ENCODE assay signal across 16 mouse cellular contexts in genomic region chr17:51462137-51462880, GRCm38 (mm10).
DNase-seq lines count a peak whose midpoint lies in the region; ATAC-seq and TF ChIP-seq lines count a peak whose summit lies in the region.
"Had no signal": no experiment of that assay in that cellular context is flagged by ENCODE, and none has a peak within 500 bp of the region (broad histone marks: within the 10 kb centered on the region; RNA-seq: fewer than 3 reads in every experiment).

No protein-coding gene starts in this region.

- no peaks in the 10 kb centered on the region for H3K4me1 ChIP-seq in heart, embryonic 12.5 days (replicated peaks)
- H3K4me1 ChIP-seq in embryonic facial prominence, embryonic 14.5 days (ENCODE audit: control insufficient read depth, insufficient read depth, low read length): no peaks in the 10 kb centered on the region; the same call in 1 of the 2 replicates
- peaks cover 11% of the 10 kb centered on the region for H3K4me1 ChIP-seq in hindbrain, embryonic 13.5 days (replicated peaks)
- no peaks in the 10 kb centered on the region for H3K4me1 ChIP-seq in midbrain, postnatal 0 days (ENCODE audit: insufficient read depth, low read length)
- H3K4me1 ChIP-seq in intestine, embryonic 15.5 days (replicated peaks): no peaks in the 10 kb centered on the region
- H3K4me1 ChIP-seq: megakaryocyte, embryonic 14.5 days had no signal

- H3K9me3 ChIP-seq in heart, embryonic 12.5 days (replicated peaks): no peaks in the 10 kb centered on the region
- H3K9me3 ChIP-seq in embryonic facial prominence, embryonic 14.5 days (ENCODE audit: control insufficient read depth, low read length): peaks cover 6% of the 10 kb centered on the region; the same call in 1 of the 2 replicates
- H3K9me3 ChIP-seq in hindbrain, embryonic 13.5 days: peaks cover 11% of the 10 kb centered on the region; the same call in 1 of the 2 replicates
- no peaks in the 10 kb centered on the region for H3K9me3 ChIP-seq in midbrain, postnatal 0 days (ENCODE audit: low read length)
- no peaks in the 10 kb centered on the region for H3K9me3 ChIP-seq in intestine, embryonic 15.5 days
- H3K9me3 ChIP-seq: limb, embryonic 10.5 days had no signal

- no peak overlapping the region for H3K27ac ChIP-seq in heart, embryonic 12.5 days (ENCODE audit: poor library complexity, severe bottlenecking)
- no peak overlapping the region for H3K27ac ChIP-seq in embryonic facial prominence, embryonic 14.5 days (replicated peaks; ENCODE audit: low read depth, low read length)
- no peak overlapping the region for H3K27ac ChIP-seq in hindbrain, embryonic 13.5 days
- no peak overlapping the region for H3K27ac ChIP-seq in midbrain, postnatal 0 days (ENCODE audit: low read depth, low read length)
- no peak overlapping the region for H3K27ac ChIP-seq in intestine, embryonic 15.5 days
- H3K27ac ChIP-seq: gastrocnemius, adult 2 months; limb, embryonic 10.5 days had no signal

- TF ChIP-seq CTCF in midbrain, postnatal 0 days (IDR thresholded peaks at IDR 0.05): no peak

- H3K9ac ChIP-seq in heart, embryonic 12.5 days: no peak overlapping the region
- H3K9ac ChIP-seq in embryonic facial prominence, embryonic 14.5 days (ENCODE audit: low read depth, low read length): no peak overlapping the region
- H3K9ac ChIP-seq in hindbrain, embryonic 13.5 days: no peak overlapping the region
- no peak overlapping the region for H3K9ac ChIP-seq in midbrain, postnatal 0 days (replicated peaks; ENCODE audit: low read length, poor library complexity, severe bottlenecking)
- H3K9ac ChIP-seq in intestine, embryonic 15.5 days: no peak overlapping the region

- peak overlapping the region; percentile 42; the same call in 1 of the 2 replicates for H3K4me2 ChIP-seq in heart, embryonic 12.5 days
- H3K4me2 ChIP-seq in embryonic facial prominence, embryonic 14.5 days (ENCODE audit: low read depth, low read length): peak overlapping the region; percentile 40; the same call in 1 of the 2 replicates
- H3K4me2 ChIP-seq in hindbrain, embryonic 13.5 days: peak overlapping the region; percentile 46
- H3K4me2 ChIP-seq in midbrain, postnatal 0 days (ENCODE audit: low read depth, low read length, poor library complexity, severe bottlenecking): peak overlapping the region; percentile 51
- H3K4me2 ChIP-seq in intestine, embryonic 15.5 days (replicated peaks): no peak overlapping the region

- H3K4me3 ChIP-seq in heart, embryonic 12.5 days: no peak overlapping the region
- H3K4me3 ChIP-seq in embryonic facial prominence, embryonic 14.5 days (ENCODE audit: low read depth, low read length): no peak overlapping the region
- H3K4me3 ChIP-seq in hindbrain, embryonic 13.5 days: 0 out of 2 replicates have a peak overlapping the region, but pooled peaks have one; percentile 27
- peak overlapping the region; percentile 31; the same call in 1 of the 2 replicates for H3K4me3 ChIP-seq in midbrain, postnatal 0 days (ENCODE audit: low read depth, low read length)
- H3K4me3 ChIP-seq in intestine, embryonic 15.5 days (replicated peaks): no peak overlapping the region
- H3K4me3 ChIP-seq: limb, embryonic 10.5 days; megakaryocyte, embryonic 14.5 days had no signal

- no peaks in the 10 kb centered on the region for H3K36me3 ChIP-seq in heart, embryonic 12.5 days
- H3K36me3 ChIP-seq in embryonic facial prominence, embryonic 14.5 days (ENCODE audit: control insufficient read depth, insufficient read depth, low read length): no peaks in the 10 kb centered on the region
- no peaks in the 10 kb centered on the region for H3K36me3 ChIP-seq in hindbrain, embryonic 13.5 days
- no peaks in the 10 kb centered on the region for H3K36me3 ChIP-seq in midbrain, postnatal 0 days (ENCODE audit: insufficient read depth, low read length)
- no peaks in the 10 kb centered on the region for H3K36me3 ChIP-seq in intestine, embryonic 15.5 days
- H3K36me3 ChIP-seq: G1E; limb, embryonic 10.5 days had no signal

- no peak for ATAC-seq in heart, embryonic 12.5 days (ENCODE audit: insufficient number of reproducible peaks, low FRiP score)
- ATAC-seq in embryonic facial prominence, embryonic 14.5 days (ENCODE audit: low read depth): no peak
- no peak for ATAC-seq in hindbrain, embryonic 13.5 days (ENCODE audit: low FRiP score)
- no peak for ATAC-seq in midbrain, postnatal 0 days (ENCODE audit: low FRiP score)
- no peak for ATAC-seq in intestine, embryonic 15.5 days
- ATAC-seq: intestine, embryonic 16.5 days had no signal

- no peak for DNase-seq in heart, adult 11 months
- DNase-seq in embryonic facial prominence, embryonic 14.5 days (ENCODE audit: low spot score): no peak
- DNase-seq in midbrain, postnatal 0 days (ENCODE audit: low spot score): no peak
- DNase-seq in testis, postnatal 10 days (ENCODE audit: low spot score): no peak
- DNase-seq in left cerebral cortex, adult 8-10 months (ENCODE audit: low spot score in 2 of 2): no peak
- DNase-seq: cerebellum, adult 9-11 months; gastrocnemius, adult 2 months; lung, adult 18-20 months; thymus, adult 18-20 months had no signal

- WGBS in heart, embryonic 12.5 days: 55% methylated on average over 5 of the region's 5 CpGs
- WGBS in embryonic facial prominence, embryonic 14.5 days: 52% methylated on average over 5 of the region's 5 CpGs
- 20% methylated on average over 5 of the region's 5 CpGs for WGBS in hindbrain, embryonic 13.5 days
- WGBS in midbrain, postnatal 0 days: 34% methylated on average over 5 of the region's 5 CpGs
- 63% methylated on average over 5 of the region's 5 CpGs for WGBS in intestine, embryonic 15.5 days

- no peaks in the 10 kb centered on the region for H3K27me3 ChIP-seq in heart, embryonic 12.5 days (replicated peaks)
- no peaks in the 10 kb centered on the region for H3K27me3 ChIP-seq in embryonic facial prominence, embryonic 14.5 days (replicated peaks; ENCODE audit: control insufficient read depth, insufficient read depth, low read length)
- no peaks in the 10 kb centered on the region for H3K27me3 ChIP-seq in hindbrain, embryonic 13.5 days
- no peaks in the 10 kb centered on the region for H3K27me3 ChIP-seq in midbrain, postnatal 0 days (ENCODE audit: insufficient read depth, low read length)
- H3K27me3 ChIP-seq in intestine, embryonic 15.5 days (replicated peaks): no peaks in the 10 kb centered on the region; the same call in 1 of the 2 replicates
- H3K27me3 ChIP-seq: megakaryocyte, embryonic 14.5 days had no signal

Comparison
In these comparisons a context has a peak if more than half of its experiments do, and no peak if none do; other contexts are left out.
1. H3K4me3 ChIP-seq: peak in hindbrain, embryonic 13.5 days (single experiment) and midbrain, postnatal 0 days (single experiment); none in heart, embryonic 12.5 days (single experiment), embryonic facial prominence, embryonic 14.5 days (single experiment) and intestine, embryonic 15.5 days (single experiment).